Mouse (Mus musculus) intestine, embryonic 16.5 days (tissue): ENCODE data around the gene Cfap52. TPM values are rescaled to one million over a fixed set of nuclear protein-coding genes. Genes with fewer than 3 reads are reported as not detected.

Experiments
- ATAC-seq: fragments of 200-750 bp; cut with Nextera tagmentation; 2 replicates; pipeline ENCODE4 v1.8.0; 2017; ENCODE audit warnings: moderate TSS enrichment, moderate library complexity
- H3K27ac ChIP-seq: fragments of 300-500 bp; sonication (generic); 2 replicates; pipeline ENCODE4 v1.5.1; 2014; ENCODE audit warnings: mild to moderate bottlenecking, low read length
- H3K27me3 ChIP-seq: fragments of 300-500 bp; sonication (generic); replicated peaks from 2 replicates; pipeline ENCODE4 v1.6.1; 2014; ENCODE audit warnings: low read length, control low read depth, mixed read lengths; ENCODE audit not compliant: control insufficient read depth, insufficient read depth
- H3K36me3 ChIP-seq: fragments of 300-500 bp; sonication (generic); 2 replicates; pipeline ENCODE4 v1.6.1; 2014; ENCODE audit warnings: low read length, control low read depth; ENCODE audit not compliant: control insufficient read depth, insufficient read depth
- H3K4me1 ChIP-seq: fragments of 300-500 bp; sonication (generic); 2 replicates; pipeline ENCODE4 v1.6.1; 2014; ENCODE audit warnings: low read length, control low read depth, mixed read lengths; ENCODE audit not compliant: control insufficient read depth, insufficient read depth
- H3K4me2 ChIP-seq: fragments of 300-500 bp; sonication (generic); 2 replicates; pipeline ENCODE4 v1.6.1; 2014; ENCODE audit warnings: low read depth, low read length, control low read depth
- H3K4me3 ChIP-seq: fragments of 300-500 bp; sonication (generic); 2 replicates; pipeline ENCODE4 v1.5.1; 2014; ENCODE audit warnings: mild to moderate bottlenecking, low read length
- H3K9ac ChIP-seq: fragments of 300-500 bp; sonication (generic); 2 replicates; pipeline ENCODE4 v1.6.1; 2014; ENCODE audit warnings: low read depth, low read length
- H3K9me3 ChIP-seq: fragments of 300-500 bp; sonication (generic); 2 replicates; pipeline ENCODE4 v1.6.1; 2016; ENCODE audit warnings: low read length, control low read depth; ENCODE audit not compliant: control insufficient read depth
- WGBS: fragments of 180-500 bp; shearing (Covaris S2); extraction: QIAGEN DNeasy Blood & Tissue Kit; methylation state at CpG from one replicate; pipeline ENCODE4 v1.1.7; 2014; 5-methylcytosine and 5-hydroxymethylcytosine counted together
- polyA plus RNA-seq: library from polyadenylated mRNA; unstranded; fragments of >200 nt; fragmentation: Nextera tagmentation; extraction: Ambion mirVana; gene quantifications from 2 replicates; pipeline ENCODE4 v1.2.1, GENCODE M21; 2015

The Cfap52 gene
- 0.57 and 0.89 TPM in 2 replicates for polyA plus RNA-seq

- peak within 1 kb of the TSS; percentile 91 for H3K9ac ChIP-seq
- 5% methylated on average over 15 of the region's 15 CpGs for WGBS
- H3K4me1 ChIP-seq: peaks cover 5% of the 10 kb centered on the region; the same call in 1 of the 2 replicates
- no peaks in the 10 kb centered on the region for H3K9me3 ChIP-seq
- H3K27me3 ChIP-seq: no peaks in the 10 kb centered on the region
- H3K4me3 ChIP-seq: peak within 1 kb of the TSS; percentile 86
- H3K36me3 ChIP-seq: no peaks in the 10 kb centered on the region
- ATAC-seq: peak; percentile 77
- H3K4me2 ChIP-seq: peak within 1 kb of the TSS; percentile 62
- peak within 1 kb of the TSS; percentile 6; the same call in 1 of the 2 replicates for H3K27ac ChIP-seq
These were observed at the start of gene Cfap52 for GRCm38 (mm10) chr11:67965242-67965883. TSS of gene Cfap52 (minus strand) at chr11:67965651.

GRCm38 (mm10) chr11:68012207-68012606 is 46.8 kb upstream of the Cfap52 start:
- H3K4me2 ChIP-seq: no peak overlapping the region
- no peak overlapping the region for H3K9ac ChIP-seq
- no peak overlapping the region for H3K4me3 ChIP-seq
- H3K27ac ChIP-seq: no peak overlapping the region
- H3K4me1 ChIP-seq: no peaks in the 10 kb centered on the region
- WGBS: 73% methylated on average over 7 of the region's 7 CpGs
- H3K27me3 ChIP-seq: no peaks in the 10 kb centered on the region
- H3K9me3 ChIP-seq: no peaks in the 10 kb centered on the region
- H3K36me3 ChIP-seq: no peaks in the 10 kb centered on the region
- ATAC-seq: no peak

- H3K4me1 ChIP-seq: peaks cover 4% of the 10 kb centered on the region; the same call in 1 of the 2 replicates
- no peak for ATAC-seq
- no peak overlapping the region for H3K4me2 ChIP-seq
- H3K9ac ChIP-seq: no peak overlapping the region
- H3K36me3 ChIP-seq: no peaks in the 10 kb centered on the region
- WGBS: 83% methylated on average over 5 of the region's 5 CpGs
- H3K27ac ChIP-seq: no peak overlapping the region
- no peak overlapping the region for H3K4me3 ChIP-seq
- no peaks in the 10 kb centered on the region for H3K27me3 ChIP-seq
- no peaks in the 10 kb centered on the region for H3K9me3 ChIP-seq
These were observed 43.9 kb upstream of the Cfap52 start for GRCm38 (mm10) chr11:68009377-68009776.

GRCm38 (mm10) chr11:68007645-68008044 is 42.2 kb upstream of the Cfap52 start:
- H3K27ac ChIP-seq: no peak overlapping the region

GRCm38 (mm10) chr11:68006216-68006789 is 40.9 kb upstream of the Cfap52 start:
- H3K4me1 ChIP-seq: peaks cover 4% of the 10 kb centered on the region; the same call in 1 of the 2 replicates
- no peaks in the 10 kb centered on the region for H3K27me3 ChIP-seq
- H3K9ac ChIP-seq: no peak overlapping the region
- H3K4me2 ChIP-seq: no peak overlapping the region
- H3K9me3 ChIP-seq: no peaks in the 10 kb centered on the region
- no peak overlapping the region for H3K27ac ChIP-seq
- no peak overlapping the region for H3K4me3 ChIP-seq
- 28% methylated on average over 8 of the region's 8 CpGs for WGBS
- no peak for ATAC-seq
- H3K36me3 ChIP-seq: no peaks in the 10 kb centered on the region

More at GRCm38 (mm10) chr11:68007645-68008044, 42.2 kb upstream of the Cfap52 start:
- Histone ChIP-seq H3K9ac (no peak overlapping the region), H3K4me2 (no peak overlapping the region), H3K27me3 (no peaks in the 10 kb centered on the region), H3K4me3 (no peak overlapping the region), H3K4me1 (peaks cover 4% of the 10 kb centered on the region; the same call in 1 of the 2 replicates), H3K36me3 (no peaks in the 10 kb centered on the region), H3K9me3 (no peaks in the 10 kb centered on the region)
- WGBS: 46% methylated on average over 6 of the region's 6 CpGs
- no peak for ATAC-seq

GRCm38 (mm10) chr11:68004191-68004590 is 38.7 kb upstream of the Cfap52 start:
- H3K27me3 ChIP-seq: no peaks in the 10 kb centered on the region
- ATAC-seq: no peak
- no peak overlapping the region for H3K27ac ChIP-seq
- no peak overlapping the region for H3K9ac ChIP-seq
- no peak overlapping the region for H3K4me2 ChIP-seq
- no peak overlapping the region for H3K4me3 ChIP-seq
- no peaks in the 10 kb centered on the region for H3K36me3 ChIP-seq
- peaks cover 4% of the 10 kb centered on the region; the same call in 1 of the 2 replicates for H3K4me1 ChIP-seq
- no peaks in the 10 kb centered on the region for H3K9me3 ChIP-seq
- WGBS: 17% methylated on average over 6 of the region's 6 CpGs

- 61% methylated on average over 5 of the region's 5 CpGs for WGBS
- Histone ChIP-seq H3K9ac (no peak overlapping the region), H3K4me3 (no peak overlapping the region), H3K4me2 (no peak overlapping the region), H3K27me3 (no peaks in the 10 kb centered on the region), H3K36me3 (no peaks in the 10 kb centered on the region), H3K4me1 (no peaks in the 10 kb centered on the region), H3K9me3 (no peaks in the 10 kb centered on the region), H3K27ac (peak overlapping the region; percentile 13; the same call in 1 of the 2 replicates)
- ATAC-seq: no peak
These were observed 34.2 kb upstream of the Cfap52 start for GRCm38 (mm10) chr11:67999629-68000028.

- H3K27ac ChIP-seq: no peak overlapping the region; the same call in 1 of the 2 replicates
- WGBS: 52% methylated on average over 3 of the region's 3 CpGs
- peak; percentile 81 for ATAC-seq
These were observed 33.5 kb upstream of the Cfap52 start for GRCm38 (mm10) chr11:67998905-67999304.

GRCm38 (mm10) chr11:67995965-67996364 is 30.5 kb upstream of the Cfap52 start:
- Histone ChIP-seq H3K27me3 (no peaks in the 10 kb centered on the region), H3K4me3 (no peak overlapping the region), H3K9me3 (no peaks in the 10 kb centered on the region), H3K9ac (no peak overlapping the region), H3K36me3 (no peaks in the 10 kb centered on the region), H3K4me1 (no peaks in the 10 kb centered on the region), H3K4me2 (no peak overlapping the region), H3K27ac (no peak overlapping the region)
- no peak for ATAC-seq
- 77% methylated on average over 4 of the region's 4 CpGs for WGBS

More at GRCm38 (mm10) chr11:67998905-67999304, 33.5 kb upstream of the Cfap52 start:
- no peaks in the 10 kb centered on the region for H3K36me3 ChIP-seq
- no peaks in the 10 kb centered on the region for H3K27me3 ChIP-seq
- H3K9ac ChIP-seq: no peak overlapping the region
- H3K4me3 ChIP-seq: no peak overlapping the region
- H3K4me1 ChIP-seq: no peaks in the 10 kb centered on the region
- H3K9me3 ChIP-seq: no peaks in the 10 kb centered on the region
- H3K4me2 ChIP-seq: no peak overlapping the region
